Mouse (Mus musculus): Measurements from ENCODE around the gene Gm10964. TPM values are rescaled to one million over a fixed set of nuclear protein-coding genes. Genes with fewer than 3 reads are reported as not detected.

Gm10964 gene
- polyA plus RNA-seq, 1 experiment from 2014 or later = not detected

- WGBS = 91% methylated on average over 14 of the region's 14 CpGs
- Histone ChIP-seq H3K4me1 (ENCODE audit: control insufficient read depth, insufficient read depth, low read length) (no peaks in the 10 kb centered on the region), H3K27me3 (replicated peaks; ENCODE audit: control insufficient read depth, insufficient read depth, low read length) (no peaks in the 10 kb centered on the region), H3K9ac (ENCODE audit: low read depth, low read length) (no peak overlapping the region), H3K36me3 (ENCODE audit: control insufficient read depth, insufficient read depth, low read length) (peaks cover 13% of the 10 kb centered on the region), H3K4me2 (ENCODE audit: low read depth, low read length) (no peak overlapping the region), H3K9me3 (ENCODE audit: control insufficient read depth, low read length) (no peaks in the 10 kb centered on the region), H3K4me3 (ENCODE audit: low read length) (no peak overlapping the region), H3K27ac (ENCODE audit: low read length) (no peak overlapping the region)
- ATAC-seq = no peak
These were observed 6.0 kb downstream of the Gm10964 start for GRCm38 (mm10) chr3:103745001-103745770.

GRCm38 (mm10) chr3:103746711-103747110 lies 7.5 kb downstream of the Gm10964 start:
- peaks cover 18% of the 10 kb centered on the region for H3K36me3 ChIP-seq (ENCODE audit: control insufficient read depth, insufficient read depth, low read length)
- ATAC-seq = no peak
- WGBS = 80% methylated on average over 5 of the region's 5 CpGs

GRCm38 (mm10) chr3:103751558-103751957 lies 12.4 kb downstream of the Gm10964 start:
- WGBS = 81% methylated on average over 2 of the region's 2 CpGs
- Histone ChIP-seq H3K27ac (ENCODE audit: low read length) (no peak overlapping the region), H3K36me3 (ENCODE audit: control insufficient read depth, insufficient read depth, low read length) (peaks cover 8% of the 10 kb centered on the region), H3K4me3 (ENCODE audit: low read length) (no peak overlapping the region), H3K9me3 (ENCODE audit: control insufficient read depth, low read length) (no peaks in the 10 kb centered on the region), H3K4me1 (ENCODE audit: control insufficient read depth, insufficient read depth, low read length) (no peaks in the 10 kb centered on the region), H3K9ac (ENCODE audit: low read depth, low read length) (no peak overlapping the region), H3K4me2 (ENCODE audit: low read depth, low read length) (no peak overlapping the region), H3K27me3 (replicated peaks; ENCODE audit: control insufficient read depth, insufficient read depth, low read length) (no peaks in the 10 kb centered on the region)
- no peak for ATAC-seq

More at GRCm38 (mm10) chr3:103746711-103747110, 7.5 kb downstream of the Gm10964 start:
- H3K4me2 ChIP-seq (ENCODE audit: low read depth, low read length) = no peak overlapping the region
- H3K27ac ChIP-seq (ENCODE audit: low read length) = no peak overlapping the region
- H3K9me3 ChIP-seq (ENCODE audit: control insufficient read depth, low read length) = no peaks in the 10 kb centered on the region
- H3K4me1 ChIP-seq (ENCODE audit: control insufficient read depth, insufficient read depth, low read length) = no peaks in the 10 kb centered on the region
- no peaks in the 10 kb centered on the region for H3K27me3 ChIP-seq (replicated peaks; ENCODE audit: control insufficient read depth, insufficient read depth, low read length)
- no peak overlapping the region for H3K4me3 ChIP-seq (ENCODE audit: low read length)
- H3K9ac ChIP-seq (ENCODE audit: low read depth, low read length) = no peak overlapping the region

- Histone ChIP-seq H3K4me2 (ENCODE audit: low read depth, low read length) (no peak overlapping the region), H3K27ac (ENCODE audit: low read length) (no peak overlapping the region), H3K9ac (ENCODE audit: low read depth, low read length) (no peak overlapping the region), H3K36me3 (ENCODE audit: control insufficient read depth, insufficient read depth, low read length) (peaks cover 12% of the 10 kb centered on the region), H3K27me3 (replicated peaks; ENCODE audit: control insufficient read depth, insufficient read depth, low read length) (no peaks in the 10 kb centered on the region), H3K4me3 (ENCODE audit: low read length) (no peak overlapping the region), H3K4me1 (ENCODE audit: control insufficient read depth, insufficient read depth, low read length) (no peaks in the 10 kb centered on the region), H3K9me3 (ENCODE audit: control insufficient read depth, low read length) (no peaks in the 10 kb centered on the region)
- WGBS = 68% methylated on average over 3 of the region's 3 CpGs
- ATAC-seq = no peak
These were observed 16.2 kb downstream of the Gm10964 start for GRCm38 (mm10) chr3:103755351-103755750.

DNA sequence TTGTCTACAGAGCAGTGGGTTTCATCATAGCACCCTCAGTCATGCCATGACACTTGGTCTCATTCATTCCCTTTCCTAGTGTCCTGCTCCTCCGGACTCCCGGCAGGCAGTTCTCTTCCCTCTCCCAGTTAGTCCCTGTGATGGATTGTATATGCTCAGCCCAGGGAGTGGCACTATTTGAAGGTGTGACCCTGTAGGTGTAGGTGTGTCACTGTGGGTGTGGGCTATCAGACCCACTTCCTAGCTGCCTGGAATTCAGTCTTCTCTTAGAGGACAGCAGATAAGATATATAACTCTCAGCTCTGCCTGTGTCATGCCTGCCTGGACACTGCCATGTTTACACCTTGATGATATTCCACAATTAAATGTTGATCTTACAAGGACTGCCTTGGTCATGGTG lies 17.8 kb downstream of the Gm10964 start:
- no peak overlapping the region for H3K4me2 ChIP-seq (ENCODE audit: low read depth, low read length)
- H3K4me3 ChIP-seq (ENCODE audit: low read length) = no peak overlapping the region
- H3K27me3 ChIP-seq (replicated peaks; ENCODE audit: control insufficient read depth, insufficient read depth, low read length) = no peaks in the 10 kb centered on the region
- no peaks in the 10 kb centered on the region for H3K9me3 ChIP-seq (ENCODE audit: control insufficient read depth, low read length)
- H3K4me1 ChIP-seq (ENCODE audit: control insufficient read depth, insufficient read depth, low read length) = no peaks in the 10 kb centered on the region
- peak; percentile 80 for ATAC-seq
- no peak overlapping the region for H3K27ac ChIP-seq (ENCODE audit: low read length)
- H3K9ac ChIP-seq (ENCODE audit: low read depth, low read length) = no peak overlapping the region
- H3K36me3 ChIP-seq (ENCODE audit: control insufficient read depth, insufficient read depth, low read length) = peaks cover 9% of the 10 kb centered on the region
- 73% methylated on average over 2 of the region's 2 CpGs for WGBS

DNA sequence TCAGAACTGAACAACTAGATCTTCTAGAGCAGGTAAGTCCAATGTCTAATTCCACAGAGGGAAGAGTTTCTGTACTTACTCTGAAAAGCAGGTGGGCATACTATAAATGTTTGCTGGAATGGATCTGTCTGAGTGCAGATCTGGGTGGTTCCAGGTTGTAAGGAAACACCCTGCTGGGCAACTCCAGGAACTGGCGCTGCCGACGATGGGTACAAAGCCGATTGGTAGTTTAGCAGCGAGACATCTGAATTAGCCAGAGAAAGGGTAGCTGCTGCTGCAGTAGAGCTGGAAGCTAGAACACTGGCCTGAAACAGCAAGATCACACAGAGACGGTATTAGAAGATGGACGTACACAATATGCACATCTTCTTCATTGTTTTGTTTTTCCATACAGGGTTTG lies 19.3 kb downstream of the Gm10964 start:
- Histone ChIP-seq H3K9me3 (ENCODE audit: control insufficient read depth, low read length) (no peaks in the 10 kb centered on the region), H3K27ac (ENCODE audit: low read length) (no peak overlapping the region), H3K4me2 (ENCODE audit: low read depth, low read length) (no peak overlapping the region), H3K36me3 (ENCODE audit: control insufficient read depth, insufficient read depth, low read length) (peaks cover 12% of the 10 kb centered on the region), H3K9ac (ENCODE audit: low read depth, low read length) (no peak overlapping the region), H3K4me3 (ENCODE audit: low read length) (no peak overlapping the region), H3K4me1 (ENCODE audit: control insufficient read depth, insufficient read depth, low read length) (no peaks in the 10 kb centered on the region), H3K27me3 (replicated peaks; ENCODE audit: control insufficient read depth, insufficient read depth, low read length) (no peaks in the 10 kb centered on the region)
- whole genome bisulfite sequencing = 87% methylated on average over 7 of the region's 7 CpGs
- ATAC-seq = no peak

GRCm38 (mm10) chr3:103759261-103759970 lies 20.2 kb downstream of the Gm10964 start:
- H3K4me1 ChIP-seq (ENCODE audit: control insufficient read depth, insufficient read depth, low read length) = no peaks in the 10 kb centered on the region
- WGBS = 70% methylated on average over 5 of the region's 5 CpGs
- ATAC-seq = peak; percentile 90
- H3K9ac ChIP-seq (ENCODE audit: low read depth, low read length) = no peak overlapping the region
- no peaks in the 10 kb centered on the region for H3K9me3 ChIP-seq (ENCODE audit: control insufficient read depth, low read length)
- no peaks in the 10 kb centered on the region for H3K27me3 ChIP-seq (replicated peaks; ENCODE audit: control insufficient read depth, insufficient read depth, low read length)
- H3K4me2 ChIP-seq (ENCODE audit: low read depth, low read length) = no peak overlapping the region
- H3K36me3 ChIP-seq (ENCODE audit: control insufficient read depth, insufficient read depth, low read length) = peaks cover 12% of the 10 kb centered on the region
- H3K4me3 ChIP-seq (ENCODE audit: low read length) = no peak overlapping the region
- H3K27ac ChIP-seq (ENCODE audit: low read length) = no peak overlapping the region

GRCm38 (mm10) chr3:103766789-103767188 lies 27.6 kb downstream of the Gm10964 start:
- H3K9me3 ChIP-seq (ENCODE audit: control insufficient read depth, low read length) = no peaks in the 10 kb centered on the region
- H3K27ac ChIP-seq (ENCODE audit: low read length) = no peak overlapping the region
- no peak overlapping the region for H3K9ac ChIP-seq (ENCODE audit: low read depth, low read length)
- H3K27me3 ChIP-seq (replicated peaks; ENCODE audit: control insufficient read depth, insufficient read depth, low read length) = no peaks in the 10 kb centered on the region
- H3K4me2 ChIP-seq (ENCODE audit: low read depth, low read length) = no peak overlapping the region
- peaks cover 4% of the 10 kb centered on the region; the same call in 1 of the 2 replicates for H3K36me3 ChIP-seq (ENCODE audit: control insufficient read depth, insufficient read depth, low read length)
- 80% methylated on average over 3 of the region's 3 CpGs for WGBS
- H3K4me1 ChIP-seq (ENCODE audit: control insufficient read depth, insufficient read depth, low read length) = no peaks in the 10 kb centered on the region
- H3K4me3 ChIP-seq (ENCODE audit: low read length) = no peak overlapping the region
- no peak for ATAC-seq

- H3K9ac ChIP-seq (ENCODE audit: low read depth, low read length) = no peak overlapping the region
- no peaks in the 10 kb centered on the region for H3K36me3 ChIP-seq (ENCODE audit: control insufficient read depth, insufficient read depth, low read length)
- H3K4me1 ChIP-seq (ENCODE audit: control insufficient read depth, insufficient read depth, low read length) = 0 out of 2 replicates have a peak, but pooled peaks cover 2% of the 10 kb centered on the region
- no peak overlapping the region for H3K27ac ChIP-seq (ENCODE audit: low read length)
- 65% methylated on average over 9 of the region's 9 CpGs for WGBS
- no peaks in the 10 kb centered on the region for H3K9me3 ChIP-seq (ENCODE audit: control insufficient read depth, low read length)
- ATAC-seq = no peak
- no peak overlapping the region for H3K4me2 ChIP-seq (ENCODE audit: low read depth, low read length)
- H3K4me3 ChIP-seq (ENCODE audit: low read length) = no peak overlapping the region
- H3K27me3 ChIP-seq (replicated peaks; ENCODE audit: control insufficient read depth, insufficient read depth, low read length) = no peaks in the 10 kb centered on the region
These were observed 32.5 kb downstream of the Gm10964 start for GRCm38 (mm10) chr3:103771531-103772130.

Data from intestine, embryonic 16.5 days (tissue).